Mouse (Mus musculus) adrenal gland (tissue): ENCODE measurements around the gene Grin3a.

Experiments
- intact Hi-C: fragments of 180-260 bp; cut with DNase I; formaldehyde crosslinking; loops from one replicate; pipeline ENCODE4 v1.15.1; 2025
- long read RNA-seq, 2 experiments: library from polyadenylated mRNA; unstranded; transcript quantifications; one replicate each; pipeline ENCODE4 v2.0.0; 2020; ENCODE audit warnings: borderline replicate concordance in 1 of 2; ENCODE audit not compliant: insufficient replicate concordance in 1 of 2

Grin3a gene
- long read RNA-seq, experiment 1 = 0 reads
- long read RNA-seq, experiment 2 = 0 reads

DNA sequence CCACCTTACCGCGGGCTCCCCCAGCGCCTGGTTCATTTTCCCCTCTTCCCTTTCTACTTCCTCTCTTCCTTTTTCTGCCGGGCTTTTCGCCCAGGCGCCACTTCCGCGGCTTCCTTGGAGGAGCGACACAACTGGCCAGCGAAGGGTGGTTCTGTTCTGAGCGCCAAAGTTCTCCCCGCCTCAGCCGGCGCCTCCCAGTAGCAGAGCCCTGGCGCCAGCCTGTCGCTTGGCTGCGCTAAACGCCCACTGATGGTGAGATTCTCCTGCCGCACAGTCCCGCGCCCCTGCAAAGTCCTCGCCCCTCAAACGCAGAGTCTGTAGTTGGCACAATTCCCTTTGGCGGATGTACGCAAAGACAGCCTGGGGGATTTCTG lies at the start of gene Grin3a:
Gene Grin3a (minus strand): TSS at position 133 of the 374 bp plus-strand sequence.
- intact Hi-C loops = loop anchor here (2.0 kb wide), 1 partner anchor 117 kb away; no protein-coding TSS in a partner anchor

DNA sequence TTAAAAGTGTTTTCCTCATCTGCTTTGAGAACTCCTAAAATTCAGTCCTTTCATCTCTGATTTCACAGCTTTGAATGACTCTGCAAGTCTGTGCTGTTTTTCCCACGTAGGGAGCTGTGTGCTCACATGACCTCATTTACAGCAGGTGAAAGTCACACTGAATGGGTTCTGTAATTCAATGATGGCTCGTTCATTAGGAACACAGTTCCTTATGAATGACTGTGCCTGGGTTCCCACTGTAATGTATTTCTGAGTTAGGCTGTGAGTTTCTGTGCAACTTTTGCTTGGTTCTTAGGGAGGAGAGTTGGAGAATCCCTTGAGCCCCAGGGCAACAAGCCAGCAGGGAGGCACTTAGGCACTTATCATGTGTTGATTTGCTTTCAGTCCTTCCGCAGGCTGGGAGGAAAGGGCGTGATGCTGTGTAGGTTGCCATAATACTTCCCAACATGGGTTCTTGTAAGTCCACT lies 46.3 kb upstream of the Grin3a start:
- intact Hi-C loops = no loop called here

DNA sequence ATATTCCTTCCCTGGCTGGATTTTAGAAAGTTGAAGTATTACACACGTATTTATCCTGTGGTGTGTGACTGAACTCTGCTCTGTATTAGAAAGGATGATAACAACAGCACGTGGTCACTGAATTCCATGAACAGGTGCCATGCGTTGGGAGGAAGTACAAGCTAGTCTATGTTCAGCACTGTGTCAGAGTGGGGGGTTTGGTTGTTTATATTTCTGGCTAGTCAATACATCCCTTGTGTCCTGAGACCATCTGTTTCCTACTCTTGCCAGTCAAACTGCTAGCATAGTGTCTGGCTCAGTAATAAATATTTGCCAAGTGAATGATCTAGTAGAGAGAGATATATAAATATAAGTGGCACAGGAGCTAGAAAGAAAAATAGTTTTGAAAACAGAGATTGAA lies 31.5 kb upstream of the Grin3a start:
- intact Hi-C loops = no loop called here

DNA sequence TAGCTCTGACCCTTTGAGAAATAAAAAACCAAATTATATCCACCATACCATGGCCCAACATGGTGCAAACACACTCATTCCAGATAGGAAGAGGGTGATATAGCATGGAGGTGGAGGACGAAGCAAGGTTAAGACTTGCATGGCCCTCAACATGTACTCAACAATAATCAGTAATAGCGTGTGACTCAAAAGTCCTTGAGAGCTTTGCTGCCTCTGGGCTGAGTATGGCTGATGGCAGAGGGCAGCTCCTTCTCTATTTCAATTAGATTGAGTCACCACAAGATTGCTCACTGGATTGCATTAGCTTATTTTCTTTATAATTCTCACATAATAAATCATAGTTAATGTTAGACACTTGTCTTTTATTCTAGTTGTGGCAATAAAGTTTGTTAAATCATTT lies 15.1 kb upstream of the Grin3a start:
- intact Hi-C loops = no loop called here

DNA sequence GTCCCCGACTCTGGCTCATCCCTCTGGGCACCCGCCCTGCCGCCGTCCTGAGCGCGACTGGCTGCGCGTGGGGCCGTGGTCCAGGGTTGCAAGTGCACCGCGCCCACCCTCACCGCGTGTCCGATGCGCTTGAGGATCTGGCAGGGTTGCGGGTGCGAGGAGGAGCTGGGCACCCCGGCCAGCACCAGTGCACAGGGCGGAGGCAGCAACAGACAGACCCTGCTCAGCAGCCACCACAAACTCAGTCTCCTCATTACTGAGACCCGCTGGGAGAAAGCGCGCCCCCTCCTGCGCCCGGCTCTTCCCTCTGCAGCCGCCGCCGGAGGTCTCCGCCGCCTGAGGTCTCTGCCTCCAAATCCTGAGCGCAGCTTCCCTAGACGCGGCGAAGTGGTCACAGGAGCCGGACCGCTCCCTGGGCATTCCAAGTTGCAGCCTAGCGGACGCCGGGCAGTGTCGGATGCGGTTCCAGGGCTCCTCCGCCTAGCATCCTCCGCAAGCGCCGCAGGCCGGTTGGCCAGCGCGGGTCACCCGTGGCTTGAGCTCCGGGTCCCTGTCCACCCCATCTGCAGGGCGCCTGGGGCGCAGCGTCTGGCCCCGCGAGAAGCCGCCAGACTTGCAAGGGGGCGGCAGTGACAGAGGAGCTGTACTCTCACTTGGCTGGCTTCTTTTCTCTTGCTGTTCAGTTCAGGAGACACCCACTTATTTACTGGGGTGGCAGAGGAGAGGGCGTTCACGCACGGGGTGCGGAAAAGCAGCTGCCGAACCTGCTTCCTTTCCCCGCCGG lies 524 bp downstream of the Grin3a start:
- intact Hi-C loops = loop anchor here (2.0 kb wide), 1 partner anchor 118 kb away; no protein-coding TSS in a partner anchor

DNA sequence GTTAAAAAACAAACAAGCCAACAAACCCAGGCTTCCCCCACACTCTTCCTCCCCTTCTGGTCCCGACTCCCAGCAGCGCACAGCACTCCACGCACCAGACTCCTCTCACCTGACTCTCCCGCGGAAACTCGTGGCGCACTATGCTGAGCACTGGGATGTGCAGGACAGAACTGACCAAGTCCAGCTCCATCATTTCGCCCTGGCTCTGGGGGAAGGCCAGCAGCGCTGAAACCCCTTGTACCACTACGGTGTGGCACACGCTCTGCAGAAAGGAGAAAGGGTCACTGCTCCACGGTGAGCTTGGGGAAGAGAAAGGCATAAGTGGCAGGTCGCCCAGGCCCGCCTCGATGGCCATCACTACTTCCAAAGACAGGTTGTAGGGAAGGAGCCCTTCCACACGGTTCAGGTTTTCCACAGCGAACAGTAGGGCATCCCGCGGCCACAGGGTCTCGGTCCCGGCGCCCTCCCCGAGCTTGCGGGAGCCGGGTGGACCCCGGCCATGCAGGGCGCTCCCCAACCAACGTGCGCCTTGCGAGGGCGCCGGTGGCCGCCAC lies 1.2 kb downstream of the Grin3a start:
- intact Hi-C loops = loop anchor here (2.0 kb wide), 1 partner anchor 118 kb away; no protein-coding TSS in a partner anchor

DNA sequence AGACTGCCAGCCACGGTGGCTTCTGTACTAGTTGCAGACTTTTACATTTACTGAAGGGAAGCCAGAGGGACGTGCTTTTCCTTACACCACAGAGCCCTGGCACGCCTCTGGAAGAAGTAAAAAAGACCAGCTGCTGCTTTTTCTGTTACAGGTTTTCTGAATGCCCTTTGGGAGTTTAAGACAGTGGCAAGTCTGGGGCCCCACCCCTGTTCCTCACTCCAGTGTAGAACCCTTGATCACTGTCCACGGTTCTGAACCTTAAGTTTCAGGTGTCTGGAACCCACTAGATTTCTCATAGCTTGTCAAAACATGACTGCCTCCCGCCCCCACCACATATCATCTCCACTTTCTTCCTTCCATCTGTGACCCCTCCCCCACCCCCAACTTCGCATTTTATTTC lies 1.8 kb downstream of the Grin3a start:
- intact Hi-C loops = loop anchor here (2.0 kb wide), 1 partner anchor 119 kb away; no protein-coding TSS in a partner anchor

DNA sequence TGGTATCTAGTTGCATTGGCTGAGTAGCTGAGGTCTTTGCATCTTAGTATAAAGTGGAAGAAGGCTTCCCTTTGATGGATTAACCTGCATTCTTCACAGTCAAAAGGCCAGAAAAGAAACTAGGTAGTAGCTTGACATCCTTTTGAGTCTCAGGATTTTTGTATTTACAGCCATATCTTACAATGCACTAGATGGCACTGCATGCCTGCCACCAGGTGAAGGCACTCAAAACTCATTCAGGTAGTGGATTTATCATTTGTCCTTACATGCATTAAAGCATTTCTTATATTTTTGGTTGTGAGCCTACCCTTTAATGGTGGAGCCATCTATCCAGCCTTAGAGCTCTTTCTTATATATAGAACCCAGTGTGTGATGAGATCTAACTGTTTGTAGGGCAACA lies 13.5 kb downstream of the Grin3a start:
- intact Hi-C loops = loop anchor here (5.0 kb wide), 1 partner anchor 145 kb away; no protein-coding TSS in a partner anchor

DNA sequence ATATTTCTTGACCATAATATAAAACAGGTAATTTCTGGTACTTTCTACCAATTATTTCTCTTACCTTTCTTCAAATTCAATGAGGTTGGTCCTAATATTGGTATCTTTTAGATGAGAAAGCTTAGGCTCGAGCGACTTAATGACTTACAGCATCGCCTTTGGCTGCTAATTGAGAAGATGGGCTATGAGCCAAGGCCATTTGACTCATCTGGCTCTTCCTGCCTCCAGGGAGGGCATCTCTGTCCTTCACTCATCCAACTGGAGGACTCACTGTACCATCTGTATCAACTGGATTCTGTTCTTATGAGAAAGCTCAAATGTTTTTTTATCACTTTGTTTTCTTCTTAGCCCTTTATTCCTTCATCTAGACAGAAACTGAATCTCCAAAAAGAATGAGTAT lies 31.7 kb downstream of the Grin3a start:
- intact Hi-C loops = no loop called here

DNA sequence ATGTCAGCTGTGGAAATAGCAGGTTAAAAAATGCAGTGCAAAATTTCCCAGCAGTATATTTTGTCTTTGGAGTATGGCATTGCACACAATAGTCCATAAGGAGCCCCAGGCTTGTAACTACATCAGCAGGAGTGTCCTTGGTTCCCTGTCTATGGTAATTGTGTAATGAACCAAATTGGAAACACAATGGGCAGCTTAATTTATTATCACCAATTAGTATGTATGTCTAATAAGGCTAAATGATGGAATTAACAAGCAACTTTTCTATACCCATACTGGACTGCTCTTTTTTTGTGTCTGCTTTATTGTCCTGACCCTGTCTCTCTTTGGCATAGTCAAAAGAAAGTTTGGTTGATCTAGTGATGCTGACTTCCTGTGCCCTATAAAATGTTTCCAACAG lies 38.8 kb downstream of the Grin3a start:
- intact Hi-C loops = no loop called here

DNA sequence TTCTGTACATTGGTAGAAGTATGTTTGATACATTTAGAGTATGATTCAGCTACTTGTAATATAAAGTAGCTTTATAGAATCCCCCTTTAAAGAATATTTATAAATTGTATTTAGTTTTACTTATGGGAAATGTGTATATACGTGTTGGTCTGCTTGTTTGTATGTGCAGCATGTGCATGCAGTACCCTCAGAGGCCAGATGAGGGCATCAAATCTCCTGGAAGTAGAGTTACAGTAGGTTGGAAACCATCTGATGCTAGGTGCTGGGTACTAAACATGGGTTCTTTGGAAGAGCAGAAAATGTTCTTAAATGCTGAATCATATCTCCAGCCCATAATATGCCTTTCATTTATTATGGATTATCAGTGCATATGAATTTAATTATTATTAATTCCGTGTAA lies 46.2 kb downstream of the Grin3a start:
- intact Hi-C loops = no loop called here

DNA sequence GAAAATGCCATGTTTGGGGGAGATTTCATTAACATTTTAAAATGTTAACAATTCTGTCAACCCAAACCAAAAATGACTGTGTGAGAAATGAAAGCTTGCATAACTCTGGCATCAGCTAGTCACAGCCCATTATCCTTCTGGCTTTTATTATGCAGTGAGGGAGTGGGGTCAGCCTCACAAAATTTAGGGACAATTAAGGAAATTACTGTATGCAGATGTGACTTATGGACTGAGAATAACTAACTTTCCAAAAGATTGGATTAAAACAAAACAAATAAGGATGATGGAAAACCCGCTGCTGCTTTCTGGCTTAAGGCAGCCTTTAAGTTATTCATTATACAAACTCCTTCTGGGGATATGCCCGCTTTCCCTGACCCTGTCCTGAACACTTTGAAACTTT lies 56.6 kb downstream of the Grin3a start:
- intact Hi-C loops = no loop called here

DNA sequence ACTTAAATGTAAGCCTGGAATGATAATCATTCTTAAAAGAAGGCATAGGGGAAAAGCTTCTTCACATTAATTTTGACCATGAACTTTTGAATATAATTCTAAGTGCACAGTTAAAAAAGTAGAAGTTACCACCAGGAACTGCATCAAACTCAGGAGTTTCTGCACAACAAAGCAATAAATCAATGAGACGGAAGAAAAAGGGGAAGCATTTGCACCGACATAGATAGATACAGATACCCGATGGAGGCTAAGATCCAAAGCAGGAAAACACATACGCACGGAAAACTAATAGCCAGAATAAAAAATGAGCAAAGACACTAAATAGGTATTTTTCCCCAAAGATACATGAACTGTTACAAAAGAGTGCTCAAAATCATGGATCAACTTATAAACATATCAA lies 102.7 kb downstream of the Grin3a start:
- intact Hi-C loops = no loop called here

DNA sequence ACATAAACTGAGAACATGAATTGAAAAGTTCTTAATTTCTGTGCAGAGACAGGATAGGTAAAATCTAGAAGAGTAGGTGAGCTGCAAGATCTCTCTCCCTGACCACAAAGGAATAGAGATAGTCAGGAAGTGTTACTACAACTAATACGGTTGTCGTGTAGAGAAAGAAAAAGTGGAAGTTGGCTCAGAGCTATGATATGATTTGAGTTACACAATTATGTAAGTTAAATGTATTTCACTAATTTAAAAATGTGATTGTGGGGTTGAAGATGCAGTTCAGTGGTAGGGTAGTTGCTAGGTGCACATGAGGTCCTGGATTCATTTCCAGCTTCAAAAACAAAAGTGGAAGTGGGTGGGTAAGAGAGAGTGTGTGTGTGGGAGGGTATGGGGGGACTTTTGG lies 103.6 kb downstream of the Grin3a start:
- intact Hi-C loops = no loop called here

DNA sequence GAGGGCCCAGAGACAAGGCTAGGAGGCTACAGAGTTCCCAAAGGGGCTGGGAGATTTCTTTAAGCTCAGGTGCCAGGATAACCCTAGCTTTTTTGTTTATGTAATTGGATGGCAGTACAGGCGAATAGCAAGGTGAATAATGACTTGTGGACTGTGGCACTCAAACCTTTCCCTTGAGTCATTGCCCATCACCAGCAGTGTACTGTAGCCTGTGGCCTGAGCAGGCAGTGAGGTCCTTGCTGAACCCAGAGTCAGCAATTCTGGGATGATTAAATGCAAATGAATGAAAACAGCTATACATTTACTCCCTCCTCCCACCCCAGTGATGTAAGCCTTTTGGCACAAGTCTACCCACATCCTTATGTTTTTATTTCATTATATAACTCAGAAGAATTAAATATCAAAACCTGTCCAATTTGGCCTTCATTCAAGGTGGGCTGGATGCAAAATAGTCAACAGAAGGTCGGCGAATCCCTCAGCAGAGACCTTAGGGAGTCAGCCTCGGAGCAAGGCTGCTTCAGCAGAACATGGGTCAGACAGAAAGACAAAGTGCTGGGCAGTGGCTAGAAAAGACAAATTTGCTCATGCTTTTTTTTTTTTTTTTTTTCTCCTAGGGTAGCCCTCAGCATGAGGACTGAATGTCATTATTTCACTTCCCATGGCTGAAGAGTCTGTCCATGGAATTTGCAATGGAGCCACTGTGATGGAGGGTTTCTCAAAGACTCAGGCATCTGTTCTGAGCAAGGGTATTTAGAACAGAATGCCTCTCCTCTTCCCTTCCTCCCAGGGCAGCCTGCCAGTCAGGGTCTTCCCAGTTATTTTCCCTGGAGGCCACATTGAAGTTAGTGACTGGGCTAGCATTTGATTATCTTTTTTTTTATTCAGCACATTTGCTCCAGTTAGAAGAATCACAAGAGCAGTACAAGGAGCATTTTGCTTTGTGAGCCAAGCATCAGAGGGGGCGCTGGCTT lies 104.5 kb downstream of the Grin3a start:
- intact Hi-C loops = no loop called here

DNA sequence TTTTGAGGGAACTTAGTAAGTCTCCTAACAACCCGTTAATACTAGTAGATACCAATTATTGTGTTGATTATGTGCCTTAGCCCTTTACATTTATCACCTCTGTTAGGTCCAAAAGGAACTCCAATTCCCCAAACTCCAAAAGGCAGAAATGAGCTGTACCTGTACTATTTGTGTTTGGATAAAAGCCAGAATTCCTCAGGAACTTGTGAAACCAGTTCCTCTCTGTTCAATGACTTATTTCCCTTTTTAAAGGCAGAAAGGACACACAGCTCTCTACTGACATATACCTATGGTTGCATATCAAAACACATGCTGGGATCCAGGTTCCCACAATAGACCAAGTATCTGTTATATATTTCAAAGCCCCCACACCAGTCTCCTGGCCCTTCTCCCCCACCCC lies 106.0 kb downstream of the Grin3a start:
- intact Hi-C loops = no loop called here

DNA sequence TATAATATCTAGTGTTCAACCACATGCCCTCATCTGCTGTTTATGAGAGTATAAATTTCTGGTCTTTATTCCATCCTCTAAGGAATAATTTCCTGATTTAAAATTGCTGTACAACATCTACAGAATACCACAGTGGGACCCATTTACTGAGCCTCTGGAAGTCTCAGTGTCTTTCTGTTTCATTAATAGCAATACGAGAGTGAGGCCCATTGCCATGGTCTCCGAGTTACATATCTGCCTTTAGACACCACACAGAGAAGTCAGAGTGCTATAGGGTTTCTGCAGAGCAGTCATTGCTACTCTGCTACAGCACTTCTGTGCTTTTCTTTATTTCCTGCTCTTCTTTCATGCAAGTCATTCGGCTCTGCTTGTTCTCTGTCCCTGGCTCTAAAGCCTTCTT lies 116.2 kb downstream of the Grin3a start:
- intact Hi-C loops = no loop called here

DNA sequence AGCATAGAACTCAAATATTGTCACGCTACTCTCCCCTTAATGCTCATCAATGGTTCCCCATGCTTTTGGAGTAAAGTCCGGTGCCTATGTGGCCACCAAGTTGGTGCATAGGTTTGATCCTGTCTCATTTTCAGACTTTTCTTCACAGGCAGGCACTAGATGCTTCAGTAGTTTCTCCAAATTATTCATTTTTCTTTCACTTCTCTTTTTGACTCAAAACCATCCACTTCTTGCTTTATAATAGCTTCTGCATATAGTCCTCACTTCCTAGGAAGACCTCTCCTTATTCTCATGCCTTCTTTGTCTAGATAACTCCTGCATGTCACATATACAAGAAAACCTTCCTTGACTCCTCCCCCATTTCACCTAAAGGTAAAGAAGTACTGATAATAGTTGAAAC lies 121.6 kb downstream of the Grin3a start:
- intact Hi-C loops = no loop called here

DNA sequence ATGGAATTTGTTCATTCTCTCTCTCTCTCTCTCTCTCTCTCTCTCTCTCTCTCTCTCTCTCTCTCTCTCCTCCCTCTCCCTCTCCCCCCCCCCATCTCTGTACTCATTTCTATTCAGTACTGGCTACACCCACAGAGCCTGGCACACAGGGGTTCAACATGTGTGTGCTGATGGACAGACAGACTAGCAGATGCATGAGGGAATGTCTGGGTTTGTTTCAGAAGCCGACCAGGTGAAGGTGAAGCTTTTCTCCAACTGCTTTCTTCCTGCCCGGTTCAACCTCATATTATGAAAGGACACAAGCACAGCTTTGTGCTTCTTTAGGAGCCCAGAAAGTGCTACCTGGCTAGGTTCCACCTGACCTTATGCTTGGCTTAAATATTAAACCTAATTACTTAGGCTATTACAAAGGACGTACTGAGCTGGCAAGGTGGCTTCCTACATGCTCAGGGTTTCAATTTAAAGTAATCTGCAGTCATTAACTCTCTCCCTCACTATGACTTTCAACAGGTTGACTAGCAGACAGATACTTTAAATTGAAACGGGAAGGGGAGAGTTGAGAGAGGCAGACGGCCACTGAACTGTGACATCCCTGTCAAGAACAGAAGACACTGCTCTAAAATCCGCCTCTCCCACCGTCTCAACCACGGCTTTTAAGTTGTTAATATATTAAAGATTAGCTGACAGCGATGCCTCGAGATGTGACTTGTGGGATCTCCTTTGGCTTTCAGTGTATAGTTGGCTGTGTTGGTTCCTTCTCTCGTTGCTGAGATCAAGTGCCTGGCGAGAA lies 153.9 kb downstream of the Grin3a start:
- intact Hi-C loops = no loop called here

DNA sequence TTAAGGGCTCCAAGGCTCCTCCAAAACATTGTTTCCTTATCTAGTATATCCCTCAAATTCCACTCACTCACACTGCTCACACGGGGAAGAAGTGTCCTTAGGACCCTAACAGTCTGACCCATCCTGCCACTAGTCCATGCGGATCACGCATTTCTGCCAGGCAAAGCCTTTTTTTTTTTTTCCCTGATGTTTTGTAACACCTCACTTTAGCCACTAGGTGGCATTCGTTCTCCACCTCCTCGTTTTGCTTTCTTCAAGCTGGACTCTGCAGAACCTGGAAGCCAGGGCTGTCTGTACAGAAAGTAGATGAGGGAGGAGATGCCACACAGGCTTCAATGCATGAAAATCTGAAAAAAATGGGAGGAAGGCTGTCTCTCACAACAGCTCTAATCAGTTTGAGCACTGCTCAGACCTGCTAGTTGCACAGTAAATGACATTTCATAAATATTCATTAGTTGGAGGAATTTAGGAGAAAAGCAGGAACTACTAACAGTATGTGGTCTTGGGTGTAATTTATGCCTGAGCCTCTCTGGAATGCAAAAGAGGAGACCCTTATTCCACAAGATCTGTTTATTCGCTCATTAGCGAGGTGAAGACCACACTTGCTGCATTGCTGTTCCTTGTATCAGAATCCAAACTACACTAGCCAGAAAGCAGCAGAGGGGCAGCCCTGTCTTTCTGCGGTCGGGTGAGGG lies 156.8 kb downstream of the Grin3a start:
- intact Hi-C loops = loop anchor here (5.0 kb wide), 3 partner anchors 144 to 494 kb away; no protein-coding TSS in a partner anchor
